ENCODE assay signal across 21 mouse cellular contexts in the genomic region with DNA sequence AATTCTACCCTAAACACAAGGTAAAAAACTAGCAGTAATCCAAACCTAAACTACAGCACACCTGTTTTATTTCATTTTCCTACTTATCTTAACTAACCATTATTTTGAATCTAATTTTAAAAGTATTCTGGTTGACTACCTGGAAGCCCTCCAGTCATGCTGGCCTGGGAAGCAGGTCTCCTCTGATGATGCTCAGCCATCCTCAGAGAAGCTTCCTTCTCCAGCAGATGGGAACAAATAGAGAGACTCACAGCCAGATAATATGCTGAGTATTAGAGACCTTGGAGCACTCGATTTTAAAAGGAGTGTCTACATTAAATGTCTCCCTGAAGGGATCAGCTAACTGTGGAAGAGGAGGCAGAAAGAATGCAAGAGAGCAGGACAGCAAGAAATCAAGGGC.
DNase-seq lines count a peak whose midpoint lies in the region; ATAC-seq and TF ChIP-seq lines count a peak whose summit lies in the region.
"Had no signal": no experiment of that assay in that cellular context is flagged by ENCODE, and none has a peak within 500 bp of the region (broad histone marks: within the 10 kb centered on the region; RNA-seq: fewer than 3 reads in every experiment).

No protein-coding gene starts in this region.

- H3K4me1 ChIP-seq in midbrain, embryonic 11.5 days (ENCODE audit: control insufficient read depth, insufficient read depth, low read length): no peaks in the 10 kb centered on the region
- H3K4me1 ChIP-seq in midbrain, postnatal 0 days (ENCODE audit: insufficient read depth, low read length): no peaks in the 10 kb centered on the region
- H3K4me1 ChIP-seq: embryonic facial prominence, embryonic 12.5 days; embryonic facial prominence, embryonic 15.5 days; forebrain, embryonic 10.5 days; forebrain, embryonic 12.5 days had no signal

- no peaks in the 10 kb centered on the region for H3K36me3 ChIP-seq in midbrain, embryonic 11.5 days (ENCODE audit: control insufficient read depth, insufficient read depth, low read length)
- H3K36me3 ChIP-seq in midbrain, postnatal 0 days (ENCODE audit: insufficient read depth, low read length): no peaks in the 10 kb centered on the region
- H3K36me3 ChIP-seq: embryonic facial prominence, embryonic 12.5 days; embryonic facial prominence, embryonic 15.5 days; forebrain, embryonic 10.5 days; forebrain, embryonic 12.5 days had no signal

- no peak overlapping the region for H3K9ac ChIP-seq in midbrain, embryonic 11.5 days (ENCODE audit: low read length)
- no peak overlapping the region for H3K9ac ChIP-seq in midbrain, postnatal 0 days (replicated peaks; ENCODE audit: low read length, poor library complexity, severe bottlenecking)
- H3K9ac ChIP-seq: embryonic facial prominence, embryonic 12.5 days; embryonic facial prominence, embryonic 15.5 days; forebrain, embryonic 12.5 days had no signal

- no peaks in the 10 kb centered on the region for H3K9me3 ChIP-seq in midbrain, embryonic 11.5 days (ENCODE audit: control insufficient read depth, low read length)
- no peaks in the 10 kb centered on the region for H3K9me3 ChIP-seq in midbrain, postnatal 0 days (ENCODE audit: low read length)
- H3K9me3 ChIP-seq: embryonic facial prominence, embryonic 12.5 days; embryonic facial prominence, embryonic 15.5 days; forebrain, embryonic 10.5 days; forebrain, embryonic 12.5 days had no signal

- no peak for ATAC-seq in midbrain, embryonic 11.5 days (ENCODE audit: low FRiP score)
- ATAC-seq in midbrain, postnatal 0 days (ENCODE audit: low FRiP score): no peak
- ATAC-seq: forebrain, embryonic 14.5 days; forebrain, embryonic 16.5 days had no signal

- H3K4me3 ChIP-seq in midbrain, embryonic 11.5 days (ENCODE audit: low read depth, low read length): no peak overlapping the region
- H3K4me3 ChIP-seq in midbrain, postnatal 0 days (ENCODE audit: low read depth, low read length): no peak overlapping the region
- H3K4me3 ChIP-seq: embryonic facial prominence, embryonic 12.5 days; embryonic facial prominence, embryonic 15.5 days; erythroblast, embryonic 14.5 days; forebrain, embryonic 10.5 days; forebrain, embryonic 12.5 days; gastrocnemius, adult 2 months had no signal

- peak; percentile 6 for DNase-seq in cerebellum, adult 11-12 months
- no peak for DNase-seq in cerebellum, postnatal 36 days
- peak; percentile 44 to 60 for DNase-seq in cerebellum, postnatal 10 days
- no peak for DNase-seq in cerebellum, postnatal 4 days (ENCODE audit: low spot score in 2 of 2)
- DNase-seq in cerebellum, postnatal 25 days: peak; percentile 16 to 49
- no peak for DNase-seq in cerebellum, adult 18-20 months
- peak; percentile 2 for DNase-seq in midbrain, embryonic 11.5 days (ENCODE audit: low spot score, missing footprints)
- DNase-seq in midbrain, postnatal 0 days (ENCODE audit: low spot score): no peak
- DNase-seq: adrenal gland, adult 2 months; adrenal gland, postnatal 10 days; adrenal gland, postnatal 25 days; embryo, embryonic 11 days; gastrocnemius, adult 2 months; gastrocnemius, postnatal 10 days had no signal

- no peak for TF ChIP-seq CTCF in midbrain, postnatal 0 days (IDR thresholded peaks at IDR 0.05)

- H3K4me2 ChIP-seq in midbrain, embryonic 11.5 days: no peak overlapping the region
- no peak overlapping the region for H3K4me2 ChIP-seq in midbrain, postnatal 0 days (ENCODE audit: low read depth, low read length, poor library complexity, severe bottlenecking)
- H3K4me2 ChIP-seq: embryonic facial prominence, embryonic 12.5 days; embryonic facial prominence, embryonic 15.5 days; forebrain, embryonic 12.5 days had no signal

- WGBS in midbrain, embryonic 11.5 days: 65% methylated on average over 1 of the region's 1 CpGs
- 81% methylated on average over 1 of the region's 1 CpGs for WGBS in midbrain, postnatal 0 days

- no peaks in the 10 kb centered on the region for H3K27me3 ChIP-seq in midbrain, embryonic 11.5 days (ENCODE audit: control insufficient read depth, insufficient read depth, low read length)
- no peaks in the 10 kb centered on the region for H3K27me3 ChIP-seq in midbrain, postnatal 0 days (ENCODE audit: insufficient read depth, low read length)
- H3K27me3 ChIP-seq: embryonic facial prominence, embryonic 12.5 days; embryonic facial prominence, embryonic 15.5 days; forebrain, embryonic 12.5 days had no signal

- no peak overlapping the region for H3K27ac ChIP-seq in midbrain, embryonic 11.5 days (ENCODE audit: low read depth, low read length)
- H3K27ac ChIP-seq in midbrain, postnatal 0 days (ENCODE audit: low read depth, low read length): no peak overlapping the region
- H3K27ac ChIP-seq: embryonic facial prominence, embryonic 12.5 days; embryonic facial prominence, embryonic 15.5 days; forebrain, embryonic 10.5 days; forebrain, embryonic 12.5 days; gastrocnemius, adult 2 months had no signal

Comparison
In these comparisons a context has a peak if more than half of its experiments do, and no peak if none do; other contexts are left out.
1. DNase-seq: peak in cerebellum, adult 11-12 months (single experiment), cerebellum, postnatal 10 days (2 of 2), cerebellum, postnatal 25 days (2 of 2) and midbrain, embryonic 11.5 days (single experiment); none in cerebellum, postnatal 36 days (0 of 2), cerebellum, postnatal 4 days (0 of 2), cerebellum, adult 18-20 months (0 of 2) and midbrain, postnatal 0 days (single experiment).